Mouse (Mus musculus): ENCODE results near the gene Rgs9.
"Not testable (repeated sequence)": the region's sequence is repeated elsewhere in the genome, so short reads cannot be mapped to it uniquely, and the experiment has no call there.

Rgs9 gene

DNA sequence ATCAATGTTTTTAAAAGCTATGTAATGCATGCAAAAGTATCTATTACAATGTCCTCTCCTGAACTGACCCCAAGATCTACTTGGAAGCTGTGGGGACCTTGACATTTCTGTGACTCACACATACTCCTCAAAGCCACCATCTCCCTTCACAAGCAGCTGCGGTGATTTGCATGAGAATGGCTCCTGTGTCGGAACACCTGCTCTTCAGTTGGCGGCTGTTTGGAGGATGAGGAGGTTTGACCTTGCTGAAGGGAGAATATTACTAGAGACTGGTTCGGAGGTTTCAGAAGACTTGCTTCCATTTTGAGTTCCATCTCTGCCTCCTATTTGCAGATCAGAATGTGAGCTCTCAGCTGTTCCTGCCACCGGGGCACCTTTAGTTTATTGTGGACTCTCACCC is 7.8 kb upstream of the Rgs9 start:
- no peak for DNase-seq (ENCODE audit: low spot score)

DNA sequence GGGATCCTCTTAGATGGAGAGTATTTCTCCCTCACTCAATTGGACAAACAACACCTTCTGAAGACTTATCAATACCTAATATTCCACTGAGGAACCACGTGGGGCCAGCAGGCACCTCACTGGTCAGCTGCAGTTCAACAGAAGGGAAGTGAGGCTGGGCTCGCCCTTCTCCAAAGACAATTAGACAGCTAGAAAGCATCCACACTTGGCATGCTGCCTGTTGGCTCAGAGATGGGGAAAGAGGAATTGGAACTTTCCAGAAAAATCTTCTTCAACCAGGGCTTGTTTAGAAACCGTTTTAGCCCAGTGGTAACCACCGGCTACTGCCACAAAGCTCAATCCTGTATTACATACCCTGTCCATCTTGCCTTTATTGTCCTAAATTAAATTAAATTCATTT is 4.4 kb upstream of the Rgs9 start:
- DNase-seq (ENCODE audit: low spot score), result no peak

DNA sequence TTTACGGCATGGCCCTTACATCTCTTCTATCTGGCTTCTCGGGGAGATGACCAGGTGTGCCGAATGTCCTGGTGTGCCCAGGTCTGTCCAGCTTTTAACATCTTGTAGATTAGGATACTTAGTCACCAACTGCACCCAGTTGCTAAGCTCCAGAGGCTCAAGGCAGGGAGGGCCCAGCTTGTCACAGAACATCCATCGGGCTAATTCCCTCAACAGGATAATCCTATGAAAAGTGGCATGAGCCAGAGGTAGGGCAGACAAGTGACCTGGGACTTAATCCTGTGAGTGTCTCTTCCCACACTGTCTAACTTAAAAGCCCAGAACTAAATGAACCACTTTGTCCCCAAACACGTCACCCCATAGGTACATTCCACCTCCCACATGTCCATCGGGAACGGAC is 898 bp downstream of the Rgs9 start:
- DNase-seq (ENCODE audit: low spot score), result no peak

DNA sequence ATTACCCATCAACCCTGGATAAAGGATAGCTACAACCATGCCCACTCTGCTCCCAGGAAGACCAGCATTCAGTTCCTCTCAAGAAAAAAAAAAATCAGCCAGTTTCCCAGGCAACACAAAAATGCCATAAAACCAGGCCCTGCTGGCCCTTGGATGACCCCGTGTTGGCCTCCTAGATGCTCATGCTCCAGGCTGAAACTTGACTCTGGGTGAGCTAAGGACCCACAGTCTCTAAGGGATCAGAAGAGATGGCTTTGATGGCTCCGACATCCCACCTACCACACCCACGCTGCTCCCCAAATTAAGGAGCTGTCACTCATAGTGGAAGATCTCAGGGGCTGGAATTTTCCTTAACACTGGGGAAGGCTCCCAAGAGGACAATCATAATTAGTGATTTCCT is 5.9 kb downstream of the Rgs9 start:
- no peak for DNase-seq (ENCODE audit: low spot score)

DNA sequence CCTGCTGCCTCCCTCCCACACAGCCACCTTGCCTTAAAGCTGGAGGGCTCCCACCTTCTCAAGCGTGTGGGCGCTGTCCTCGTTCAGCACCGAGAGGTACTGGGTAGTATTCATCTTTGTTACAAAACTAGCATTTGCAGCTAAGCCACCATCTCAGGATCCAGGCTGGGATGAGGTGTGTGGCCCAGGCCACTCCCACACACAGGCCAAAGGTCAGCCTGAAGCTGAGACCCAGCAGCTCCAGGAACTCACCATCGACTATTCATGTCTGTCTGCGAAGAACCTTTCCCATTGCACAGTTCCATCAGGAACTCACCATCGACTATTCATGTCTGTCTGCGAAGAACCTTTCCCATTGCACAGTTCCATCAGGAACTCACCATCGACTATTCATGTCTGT is 8.6 kb downstream of the Rgs9 start:
- DNase-seq (ENCODE audit: low spot score), result not testable (repeated sequence)

DNA sequence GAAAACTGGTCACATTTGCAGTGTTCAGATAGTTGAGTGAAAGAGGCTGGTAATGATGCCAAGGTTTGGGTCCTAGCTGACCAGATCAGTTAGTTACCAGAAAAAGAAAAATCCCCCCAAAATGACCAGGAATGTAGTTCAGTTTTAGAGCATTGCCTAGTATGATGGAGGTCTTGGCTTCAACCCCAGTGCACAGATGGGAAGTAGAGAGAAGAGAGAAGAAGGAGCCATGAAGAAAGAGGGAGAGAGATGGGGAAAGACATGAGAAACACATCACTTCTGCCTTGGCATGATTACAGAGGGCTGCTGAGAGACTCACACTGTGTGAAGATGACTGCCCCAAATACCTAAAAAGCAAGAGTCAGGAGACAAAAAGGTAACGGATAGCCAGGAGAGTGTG is 13.1 kb downstream of the Rgs9 start:
- no peak for DNase-seq (ENCODE audit: low spot score)

DNA sequence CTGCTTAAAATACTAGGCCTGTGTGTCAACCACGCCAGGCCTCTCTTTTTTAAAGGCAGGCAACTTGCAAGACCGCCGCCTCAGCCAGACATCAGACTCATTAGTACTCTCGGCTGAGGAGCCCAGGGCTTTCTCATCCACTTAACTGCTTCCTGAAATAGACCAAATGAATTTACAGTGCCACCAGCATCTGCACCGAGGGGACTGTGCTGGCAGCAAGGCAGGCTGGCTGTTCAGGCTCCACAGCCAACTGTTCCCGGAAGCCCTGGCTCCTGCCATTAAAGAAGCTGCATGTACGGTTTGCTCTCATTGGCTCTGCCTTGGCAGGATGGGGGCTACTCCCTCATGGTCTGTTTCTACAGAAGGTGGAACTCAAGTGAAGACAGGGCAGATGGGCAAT is 19.7 kb downstream of the Rgs9 start:
- no peak for DNase-seq (ENCODE audit: low spot score)

DNA sequence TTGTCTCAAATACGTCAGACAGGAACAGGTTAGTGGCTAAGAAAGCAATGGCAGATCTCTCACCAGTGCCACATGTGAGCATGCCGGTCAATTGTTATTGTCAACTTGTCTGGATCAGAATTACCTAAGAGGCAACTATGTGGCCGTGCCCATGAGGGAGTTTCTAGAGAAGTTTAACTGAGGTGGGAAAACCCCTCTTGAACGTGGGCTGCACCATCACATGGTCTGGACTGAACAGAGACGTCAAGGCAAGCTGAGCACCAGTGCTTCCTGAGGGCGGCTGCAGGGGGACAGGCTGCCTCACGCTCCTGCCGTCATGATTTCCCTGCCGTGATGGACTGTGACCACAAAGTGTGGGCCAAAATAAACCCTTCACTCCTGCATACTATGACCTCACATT is 26.5 kb downstream of the Rgs9 start:
- DNase-seq (ENCODE audit: low spot score), result no peak

DNA sequence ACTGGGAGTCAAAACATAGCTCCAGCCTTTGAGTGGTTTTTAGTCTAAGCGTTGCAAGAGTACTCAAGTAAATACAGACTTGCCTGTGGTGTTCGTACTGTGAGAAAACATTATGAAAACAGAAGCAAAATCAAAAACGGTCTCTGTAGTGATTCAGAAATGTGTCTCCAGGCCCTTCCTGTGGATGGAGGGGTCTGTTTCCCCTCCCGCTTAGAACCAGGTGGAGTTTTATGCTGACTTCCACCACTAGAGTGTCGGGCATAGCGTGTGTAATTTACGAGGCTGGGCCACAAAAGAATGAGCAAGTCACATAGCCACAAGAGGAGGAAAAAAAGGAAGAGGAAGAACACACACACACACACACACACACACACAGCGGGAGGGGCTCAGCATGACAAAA is 27.6 kb downstream of the Rgs9 start:
- no peak for DNase-seq (ENCODE audit: low spot score)

DNA sequence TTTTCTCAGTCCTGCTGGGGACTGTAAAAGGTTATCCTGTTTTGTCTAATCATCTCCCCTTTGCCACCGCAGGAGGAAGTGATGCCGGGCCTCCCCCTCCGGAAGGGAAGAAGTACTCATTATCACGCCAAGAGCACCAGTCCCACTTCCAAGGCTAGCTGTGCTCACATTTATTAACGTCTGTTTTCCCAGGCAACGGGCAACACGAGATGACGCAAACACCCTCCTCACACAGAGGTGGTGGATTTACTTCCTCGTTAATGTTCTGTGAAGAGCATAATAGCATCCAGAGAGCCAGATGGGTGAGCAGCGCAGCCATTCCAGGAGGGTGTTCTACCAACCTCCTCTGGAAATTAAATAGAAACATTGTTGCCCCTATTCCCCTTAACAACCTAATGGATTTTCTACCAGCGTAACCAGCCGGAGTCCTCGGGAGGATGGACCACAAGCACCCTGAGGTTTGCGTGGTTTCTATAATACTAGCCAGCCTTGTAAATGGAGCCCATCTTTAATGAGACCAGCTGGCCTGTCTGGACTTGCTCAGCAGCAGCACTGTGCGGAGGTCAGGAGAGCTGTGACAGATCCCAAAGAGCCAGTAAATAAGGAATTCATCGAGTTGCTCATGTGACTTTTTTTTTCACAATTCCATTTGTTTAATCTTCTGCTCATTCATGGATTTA is 28.1 kb downstream of the Rgs9 start:
- no peak for DNase-seq (ENCODE audit: low spot score)

DNA sequence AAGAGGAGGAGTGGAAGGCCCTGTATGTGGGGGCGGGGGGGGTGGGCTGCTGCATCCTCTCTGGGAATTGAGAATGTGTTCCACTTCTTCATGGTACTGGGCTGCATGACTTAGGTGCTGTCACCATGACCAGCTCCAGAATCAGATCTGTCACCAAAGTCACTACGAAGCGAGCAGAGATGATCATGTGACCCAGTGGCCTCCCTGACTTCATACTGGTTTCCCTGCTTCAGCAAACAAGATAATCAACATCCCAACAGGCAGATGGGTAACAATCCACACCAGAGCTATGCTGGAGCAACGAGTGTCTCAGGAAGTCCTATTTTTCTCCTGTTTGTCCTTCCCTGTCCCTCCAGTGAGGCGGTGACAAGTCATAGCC is 28.7 kb downstream of the Rgs9 start:
- no peak for DNase-seq (ENCODE audit: low spot score)

DNA sequence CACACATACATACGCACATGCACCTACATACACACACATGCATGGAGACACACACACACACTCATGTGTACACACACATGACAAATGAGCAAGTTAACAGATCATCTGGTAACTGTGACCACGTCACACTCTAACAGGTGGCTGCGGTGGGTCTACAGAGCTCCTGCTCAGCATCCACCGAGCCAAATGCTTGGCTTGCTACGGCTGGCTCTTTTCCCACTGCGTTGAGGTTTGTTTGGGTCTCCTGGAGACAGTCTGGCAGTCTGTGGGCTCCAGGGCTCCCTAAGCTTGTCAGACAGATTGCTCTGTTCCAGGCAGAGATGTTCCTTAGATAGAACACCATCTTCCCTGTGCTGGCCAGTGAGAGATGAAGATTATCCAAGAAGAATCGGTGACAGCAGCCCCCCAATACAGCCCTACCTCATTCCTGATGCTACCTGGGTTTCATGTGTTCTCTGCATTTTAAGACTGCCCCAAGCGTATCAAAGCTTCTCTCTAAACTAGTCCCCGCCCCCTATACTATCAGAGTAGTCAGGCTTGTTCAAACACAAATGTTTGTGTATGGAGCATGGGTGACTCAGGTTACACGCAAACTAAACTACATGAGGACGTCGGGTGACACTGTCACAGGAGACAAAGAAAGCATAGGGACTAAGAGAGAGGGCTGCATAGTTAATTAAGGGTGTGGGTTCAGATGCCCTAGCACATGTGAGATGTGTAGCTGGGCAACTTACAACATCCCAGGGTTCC is 31.6 kb downstream of the Rgs9 start:
- DNase-seq (ENCODE audit: low spot score), result no peak

DNA sequence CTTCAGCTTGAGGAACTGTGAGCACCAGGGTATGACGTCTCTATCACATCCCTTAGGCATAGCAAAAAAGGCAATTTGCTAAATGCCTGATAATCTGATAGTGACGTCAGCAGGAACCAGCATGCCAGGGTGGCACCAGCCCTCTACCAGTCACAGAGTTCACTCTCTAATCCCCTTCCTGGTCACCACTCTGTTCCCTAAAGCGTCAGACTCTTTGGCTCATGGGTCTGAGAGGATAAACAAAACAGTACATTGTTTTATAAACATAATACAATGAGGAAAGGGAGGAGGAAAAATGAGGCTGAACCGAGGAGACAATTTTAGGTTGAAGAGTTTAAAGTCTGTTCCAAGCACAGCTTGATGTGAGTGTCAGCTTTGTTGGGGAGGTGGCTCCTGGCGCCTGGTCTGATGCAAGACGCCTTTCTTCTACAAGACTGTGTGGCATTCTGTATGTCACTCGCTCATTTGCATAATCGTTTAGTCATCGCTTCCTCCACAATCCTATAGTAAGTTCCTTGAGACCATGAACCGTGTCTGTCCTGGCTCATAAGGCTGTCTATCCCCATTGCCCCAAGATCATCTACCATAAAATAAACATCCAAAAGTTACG is 33.7 kb downstream of the Rgs9 start:
- no peak for DNase-seq (ENCODE audit: low spot score)

DNA sequence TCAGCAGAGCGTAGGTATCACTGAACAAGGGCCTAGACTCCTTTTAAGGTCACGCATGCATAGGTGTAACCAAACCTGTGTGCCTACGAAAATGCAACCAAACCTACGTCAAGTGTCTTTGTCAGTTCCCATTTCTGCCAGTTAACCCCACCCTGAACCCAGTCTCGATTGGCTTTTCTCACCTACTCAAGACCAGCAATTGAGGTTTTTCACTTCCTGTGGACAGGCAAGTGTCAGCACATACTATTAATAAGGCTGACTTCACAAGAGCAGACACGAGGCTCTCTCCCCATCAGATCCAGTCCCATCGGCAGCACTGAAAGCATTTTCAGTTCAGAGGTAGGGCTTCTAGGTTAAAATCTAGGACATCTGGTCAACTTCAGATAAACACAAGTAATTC is 37.4 kb downstream of the Rgs9 start:
- no peak for DNase-seq (ENCODE audit: low spot score)

DNA sequence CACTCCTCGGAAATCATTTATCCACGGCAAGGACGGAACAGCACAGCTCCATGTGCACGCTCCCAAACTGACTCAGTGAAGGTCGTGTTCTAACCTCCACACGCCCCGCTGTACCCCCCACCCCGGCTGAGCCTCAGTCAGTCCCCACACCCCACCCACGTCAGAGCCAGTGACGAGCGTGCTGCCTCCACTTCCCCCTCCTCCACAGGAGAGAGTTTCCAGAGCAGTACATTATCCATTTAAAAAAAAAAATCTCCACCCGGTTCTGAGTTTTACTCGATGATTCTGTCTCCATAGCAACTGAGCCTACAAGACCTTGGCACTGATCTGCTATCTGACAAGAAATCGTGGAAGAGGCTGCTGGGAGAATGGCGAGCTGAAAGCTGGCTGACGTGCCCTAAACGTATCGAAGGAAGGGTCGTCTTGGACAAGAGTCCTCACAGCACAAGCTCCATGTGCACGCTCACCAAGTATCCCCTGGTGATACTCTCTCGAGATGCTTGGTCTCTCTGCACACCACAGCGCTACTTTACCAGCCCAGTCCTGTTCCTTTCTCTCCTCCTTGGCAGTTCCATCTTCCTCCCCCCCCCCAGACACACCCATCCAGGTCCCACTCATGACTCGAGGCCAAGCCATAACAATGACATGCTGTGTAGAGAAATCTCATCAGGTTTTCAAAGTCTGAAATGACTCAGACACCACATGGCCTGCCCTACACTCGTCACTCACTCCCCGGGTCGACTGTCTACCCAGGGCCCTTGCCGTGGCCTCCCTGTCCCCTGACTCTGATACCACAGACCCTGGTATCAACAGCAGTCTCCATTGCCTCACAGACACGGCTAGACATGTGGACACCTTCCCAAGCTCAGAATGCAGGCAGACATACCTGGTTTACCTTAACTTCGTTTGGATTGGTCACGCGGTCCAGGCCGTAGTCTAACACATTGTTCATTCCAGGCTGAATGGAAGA is 38.7 kb downstream of the Rgs9 start:
- no peak for DNase-seq (ENCODE audit: low spot score)

DNA sequence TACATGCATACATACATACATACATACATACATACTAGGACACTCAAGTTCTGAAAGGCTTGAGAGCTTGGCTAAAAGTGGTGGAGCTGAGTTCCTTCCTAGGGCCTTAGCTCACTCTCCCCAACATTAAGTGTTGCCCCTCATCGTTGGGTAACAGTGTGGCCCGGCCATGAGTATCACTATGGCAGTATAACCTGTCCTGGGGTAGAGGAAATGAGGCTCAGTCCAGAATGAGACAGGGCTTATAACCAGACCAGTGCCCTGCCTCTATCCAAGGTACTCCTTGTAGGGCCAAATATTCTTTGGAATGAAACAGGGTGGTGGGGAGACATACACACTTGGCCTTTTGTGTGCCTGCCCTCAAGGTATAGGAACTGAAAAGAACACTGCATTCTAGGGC is 40.1 kb downstream of the Rgs9 start:
- DNase-seq (ENCODE audit: low spot score), result no peak

DNA sequence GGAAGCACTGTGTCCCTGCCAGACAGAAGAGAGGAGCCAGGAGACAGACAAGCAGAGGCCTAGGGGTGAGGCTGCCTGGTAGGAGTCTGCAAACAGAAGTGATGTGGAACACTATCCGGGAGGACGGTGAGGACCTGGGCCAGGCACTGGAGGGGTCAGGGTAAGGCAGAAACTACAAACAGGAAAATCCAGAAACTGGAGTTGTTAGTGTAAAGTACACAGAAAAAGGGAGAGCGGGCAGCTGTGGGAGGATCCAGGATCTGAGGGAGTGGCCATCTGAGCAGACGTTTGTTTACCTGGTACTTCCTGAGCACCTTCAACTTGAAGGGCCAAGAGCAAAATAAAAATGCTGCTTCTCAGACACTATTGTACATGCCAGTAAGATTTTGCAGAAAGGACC is 42.9 kb downstream of the Rgs9 start:
- DNase-seq (ENCODE audit: low spot score), result no peak

DNA sequence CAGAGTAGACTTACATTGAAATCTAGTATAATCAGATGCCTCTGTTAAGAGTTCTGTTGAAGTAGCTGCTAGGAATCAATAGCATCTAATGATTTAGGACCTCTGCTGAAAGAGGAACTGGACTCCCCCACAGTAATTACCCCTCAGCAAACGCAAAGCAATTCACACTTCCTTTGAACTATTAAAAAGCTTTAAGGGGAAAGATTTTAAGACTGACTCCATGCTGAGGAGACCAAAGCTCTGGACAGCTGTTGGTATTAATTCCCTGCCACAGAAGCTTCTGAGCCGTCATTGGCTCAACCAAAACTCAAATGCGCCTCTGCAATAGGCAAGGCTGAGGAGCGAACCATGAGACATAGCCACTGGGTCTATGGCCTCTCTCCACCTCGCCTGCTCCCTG is 45.4 kb downstream of the Rgs9 start:
- DNase-seq (ENCODE audit: low spot score), result no peak

DNA sequence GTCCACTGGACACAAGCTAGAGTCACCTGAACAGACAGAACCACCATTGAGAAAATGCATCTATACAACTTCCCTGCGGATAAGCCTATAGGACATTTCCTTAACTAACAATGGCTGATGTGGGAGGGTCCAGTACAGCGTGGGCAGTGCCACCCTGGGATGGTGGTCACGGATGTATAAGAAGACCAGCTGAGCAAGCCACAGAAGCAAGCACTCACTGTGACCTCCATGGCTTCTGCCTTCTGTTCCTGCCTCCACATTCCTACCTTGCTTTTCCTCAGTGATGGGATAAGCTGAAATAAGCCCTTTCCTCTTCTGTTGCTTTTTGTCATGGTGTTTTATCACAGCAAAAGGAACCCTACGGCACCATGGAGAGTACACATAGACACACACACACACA is 47.4 kb downstream of the Rgs9 start:
- DNase-seq (ENCODE audit: low spot score), result no peak

DNA sequence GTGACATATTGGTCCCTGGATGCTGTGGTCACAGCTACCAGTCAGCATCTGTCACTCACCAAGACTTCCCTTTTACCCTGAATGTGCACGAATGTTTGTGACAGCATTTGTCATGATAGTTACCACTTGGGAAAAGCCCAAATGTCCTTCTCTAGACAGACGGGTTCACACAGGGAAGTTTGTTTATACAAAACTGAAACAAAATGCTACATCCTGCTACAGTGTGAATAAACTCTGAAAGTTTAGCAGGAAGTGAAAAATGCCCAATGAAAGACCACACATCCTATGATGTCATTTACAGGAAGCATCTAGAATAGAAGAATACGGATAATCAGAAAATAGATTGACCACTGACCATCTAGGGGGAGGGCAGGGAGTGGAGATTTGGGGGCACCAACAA is 51.0 kb downstream of the Rgs9 start:
- DNase-seq (ENCODE audit: low spot score), result no peak

DNA sequence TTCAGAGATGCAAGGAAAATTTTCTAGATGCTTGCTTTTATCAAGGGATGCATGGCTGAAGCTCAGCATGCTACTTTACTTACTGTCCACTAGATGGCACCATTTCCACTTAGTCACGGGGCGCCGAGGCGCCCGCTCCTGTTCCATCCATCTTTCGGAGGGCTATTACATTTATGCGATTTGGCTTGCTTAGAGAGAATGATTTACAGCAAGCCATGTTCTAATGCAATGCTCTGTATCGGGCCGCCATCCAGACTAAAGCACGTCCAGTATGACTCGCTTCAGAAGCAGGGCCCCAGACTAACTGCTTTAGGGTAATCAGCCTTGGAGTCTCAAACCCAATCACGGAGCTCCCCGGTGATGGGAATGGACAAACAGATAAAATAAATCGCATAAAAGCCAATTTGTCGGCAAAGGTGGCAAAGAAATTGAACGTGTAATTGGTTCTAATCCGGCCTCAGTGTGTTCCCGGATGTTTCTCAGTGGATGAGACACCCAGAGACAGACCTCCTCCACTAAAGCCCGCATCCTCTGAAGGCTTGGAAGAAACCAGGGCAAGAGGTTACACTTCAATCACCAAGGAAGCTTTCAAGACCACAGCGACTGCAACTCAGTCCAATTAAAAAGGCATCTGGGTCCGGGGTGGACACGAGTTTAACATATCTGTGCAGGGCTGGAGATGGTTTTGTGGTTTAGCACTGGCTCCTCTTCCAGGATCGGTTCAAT is 53.1 kb downstream of the Rgs9 start:
- DNase-seq (ENCODE audit: low spot score), result no peak

DNA sequence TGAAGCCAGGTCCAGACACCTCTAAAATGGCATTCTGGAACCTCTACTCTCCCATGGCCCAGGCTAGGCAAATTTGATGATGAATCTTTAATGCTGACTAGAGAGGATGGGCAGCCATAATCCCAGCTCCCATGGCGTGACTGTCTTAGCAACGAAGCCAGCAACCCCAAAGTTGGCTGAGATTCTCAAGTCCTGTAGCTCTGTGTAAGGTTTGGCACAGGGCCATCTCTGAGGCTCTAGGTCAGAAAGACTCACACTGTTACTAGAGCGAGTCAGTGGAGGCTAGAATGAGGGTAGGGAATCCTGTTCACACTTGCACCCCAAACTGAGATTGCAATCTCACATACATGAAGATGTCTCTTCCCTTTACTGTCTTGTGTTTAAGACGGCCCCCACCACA is 57.8 kb downstream of the Rgs9 start:
- no peak for DNase-seq (ENCODE audit: low spot score)

Data from urinary bladder, postnatal 10 days (tissue).